Mouse (Mus musculus) activated CD4-positive, CD25-positive, alpha-beta regulatory T cell, adult 4 months (primary cell): ENCODE measurements around the gene Zc2hc1b. TPM values are rescaled to one million over a fixed set of nuclear protein-coding genes. Genes with fewer than 3 reads are reported as not detected.

ENCODE experiments used
- ATAC-seq: one replicate; pipeline ENCODE4 v1.8.0; 2017
- polyA plus RNA-seq, 2 experiments: library from polyadenylated mRNA; unstranded; fragments of 100-300 nt; shearing (Covaris generic); gene quantifications; one replicate each; pipeline ENCODE4 v1.2.1; 2017

The Zc2hc1b gene
- polyA plus RNA-seq, 2 experiments from 2014 or later = not detected

GRCm38 (mm10) chr10:13171461-13171860 is 6.4 kb downstream of the Zc2hc1b start:
- no peak for ATAC-seq

GRCm38 (mm10) chr10:13170739-13171448 is 6.9 kb downstream of the Zc2hc1b start:
- ATAC-seq = no peak

GRCm38 (mm10) chr10:13168461-13168860 is 9.4 kb downstream of the Zc2hc1b start:
- ATAC-seq = no peak

GRCm38 (mm10) chr10:13162031-13162430 is 15.8 kb downstream of the Zc2hc1b start:
- no peak for ATAC-seq

- ATAC-seq = no peak
Measured at GRCm38 (mm10) chr10:13160913-13161312, 16.9 kb downstream of the Zc2hc1b start.

- no peak for ATAC-seq
Measured at GRCm38 (mm10) chr10:13155377-13155776, 22.4 kb downstream of the Zc2hc1b start.

GRCm38 (mm10) chr10:13152811-13153364 is 24.9 kb downstream of the Zc2hc1b start:
- ATAC-seq = no peak

GRCm38 (mm10) chr10:13151353-13151752 is 26.5 kb downstream of the Zc2hc1b start:
- no peak for ATAC-seq

GRCm38 (mm10) chr10:13150435-13150834 is 27.4 kb downstream of the Zc2hc1b start:
- no peak for ATAC-seq

GRCm38 (mm10) chr10:13140434-13140833 is 37.4 kb downstream of the Zc2hc1b start:
- no peak for ATAC-seq

GRCm38 (mm10) chr10:13137906-13138305 is 39.9 kb downstream of the Zc2hc1b start:
- ATAC-seq = no peak

GRCm38 (mm10) chr10:13135751-13136150 is 42.1 kb downstream of the Zc2hc1b start:
- no peak for ATAC-seq

GRCm38 (mm10) chr10:13135276-13135675 is 42.5 kb downstream of the Zc2hc1b start:
- ATAC-seq = no peak

GRCm38 (mm10) chr10:13133850-13134249 is 44.0 kb downstream of the Zc2hc1b start:
- ATAC-seq = no peak

- no peak for ATAC-seq
Measured at GRCm38 (mm10) chr10:13127946-13128345, 49.9 kb downstream of the Zc2hc1b start.

GRCm38 (mm10) chr10:13127335-13127734 is 50.5 kb downstream of the Zc2hc1b start:
- ATAC-seq = no peak

- no peak for ATAC-seq
Measured at GRCm38 (mm10) chr10:13125811-13126210, 52.0 kb downstream of the Zc2hc1b start.

GRCm38 (mm10) chr10:13119300-13119699 is 58.5 kb downstream of the Zc2hc1b start:
- no peak for ATAC-seq

GRCm38 (mm10) chr10:13118770-13119102 is 59.1 kb downstream of the Zc2hc1b start:
- ATAC-seq = no peak

GRCm38 (mm10) chr10:13118024-13118769 is 59.6 kb downstream of the Zc2hc1b start:
- no peak for ATAC-seq

GRCm38 (mm10) chr10:13116706-13117665 is 60.8 kb downstream of the Zc2hc1b start:
- no peak for ATAC-seq

GRCm38 (mm10) chr10:13115030-13115429 is 62.8 kb downstream of the Zc2hc1b start:
- no peak for ATAC-seq

GRCm38 (mm10) chr10:13113641-13114040 is 64.2 kb downstream of the Zc2hc1b start:
- no peak for ATAC-seq
